Mouse (Mus musculus): ENCODE results near the gene Atp1b2. TPM values are rescaled to one million over a fixed set of nuclear protein-coding genes. Genes with fewer than 3 reads are reported as not detected.

Gene Atp1b2
- polyA plus RNA-seq (2015; fragmentation: Illumina TruSeq; extraction: RNeasy Lipid Tissue Mini Kit (QIAGEN cat#74804); ENCODE audit: insufficient read depth, low replicate concordance): 15.0 TPM

GRCm38 (mm10) chr11:69605726-69606490 lies at the start of gene Atp1b2:
Atp1b2 (minus strand) TSS chr11:69605942.

DNA sequence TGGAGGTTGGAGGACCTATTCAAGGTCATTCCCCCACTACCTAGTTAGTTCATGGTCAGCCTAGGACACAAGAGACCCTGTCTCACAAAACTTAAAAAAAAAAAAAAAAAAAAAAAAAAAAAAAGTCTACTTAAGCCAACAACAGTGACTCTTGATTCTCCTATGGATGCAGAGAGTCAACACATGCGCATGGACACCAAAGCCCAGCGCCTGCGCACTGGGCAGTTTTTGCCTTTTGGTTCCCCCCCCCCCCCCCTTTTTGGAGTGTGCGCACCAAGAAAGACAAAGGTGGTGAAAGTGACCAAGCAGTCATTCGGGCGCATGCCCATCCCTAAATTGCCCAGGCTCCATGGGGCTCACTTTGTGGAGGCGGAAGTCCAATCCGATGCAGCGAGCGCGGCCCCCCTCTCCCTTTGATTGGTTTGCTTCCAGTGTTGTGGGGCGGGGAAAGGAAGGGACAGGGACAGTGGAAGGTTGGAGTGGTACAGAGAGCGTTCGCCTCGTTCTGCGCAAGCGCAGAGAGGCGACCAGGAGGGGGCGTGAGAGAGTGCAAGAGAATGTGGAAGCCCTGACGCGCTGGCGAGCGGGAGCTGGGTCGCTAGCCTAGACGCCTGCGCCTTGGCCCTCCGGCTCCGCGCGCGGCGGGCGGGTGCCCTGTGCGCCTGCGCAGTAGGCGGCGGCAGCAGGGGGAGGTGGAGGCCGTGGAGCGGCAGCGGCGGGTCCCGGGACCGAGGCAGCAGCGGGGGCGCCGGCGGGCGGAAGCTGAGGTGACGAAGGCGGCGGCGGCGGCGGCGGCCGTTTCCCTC lies 26.7 kb upstream of the Atp1b2 start, which contains the start of gene Fxr2:
Gene Fxr2, plus strand, starts transcription at position 707 of the 806 bp plus-strand sequence.

GRCm38 (mm10) chr11:69621571-69622268 lies 16.0 kb upstream of the Atp1b2 start, which contains the start of gene Sat2:
Sat2 (plus strand) TSS chr11:69622024.

DNA sequence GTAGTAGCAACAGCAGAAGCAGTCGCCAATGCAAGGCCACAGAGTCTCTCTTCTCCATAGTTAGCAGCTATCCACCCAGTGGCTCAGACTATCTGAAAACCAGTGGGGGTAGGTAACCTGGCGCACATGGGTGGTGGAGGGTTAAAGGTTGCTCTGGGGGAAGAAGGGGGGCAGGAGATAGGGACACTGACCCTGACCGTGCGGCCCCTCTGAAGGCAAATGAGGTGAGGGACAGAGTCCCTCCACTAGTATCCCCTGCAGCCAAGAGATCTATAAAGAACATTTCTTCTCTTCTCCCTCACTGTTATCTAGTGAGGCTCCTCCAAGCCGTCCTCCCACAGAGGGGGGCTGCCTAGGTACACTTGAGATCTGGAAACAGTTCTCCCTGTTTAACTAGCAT lies 12.1 kb upstream of the Atp1b2 start, which contains the start of gene Shbg:
Gene Shbg, minus strand, starts transcription at position 101 of the 400 bp plus-strand sequence.

DNA sequence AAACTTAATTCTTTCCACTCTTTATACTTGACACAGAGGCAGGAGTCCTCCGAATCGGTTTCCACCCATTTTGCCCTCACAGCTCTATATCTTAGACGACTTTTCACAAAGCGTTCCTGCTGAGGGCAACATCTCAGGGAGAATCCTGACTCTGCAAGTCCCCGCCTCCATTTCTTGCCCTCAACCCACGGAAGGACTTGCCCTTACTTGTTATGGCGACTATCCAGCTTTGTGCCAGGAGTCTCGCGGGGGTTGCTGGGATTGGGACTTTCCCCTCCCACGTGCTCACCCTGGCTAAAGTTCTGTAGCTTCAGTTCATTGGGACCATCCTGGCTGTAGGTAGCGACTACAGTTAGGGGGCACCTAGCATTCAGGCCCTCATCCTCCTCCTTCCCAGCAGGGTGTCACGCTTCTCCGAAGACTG lies 25.6 kb downstream of the Atp1b2 start, which contains the start of the genes Wrap53 and Trp53:
Gene Wrap53, minus strand, starts transcription at position 165 of the 424 bp plus-strand sequence.
Gene Trp53, plus strand, starts transcription at position 269 of the 424 bp plus-strand sequence.

DNA sequence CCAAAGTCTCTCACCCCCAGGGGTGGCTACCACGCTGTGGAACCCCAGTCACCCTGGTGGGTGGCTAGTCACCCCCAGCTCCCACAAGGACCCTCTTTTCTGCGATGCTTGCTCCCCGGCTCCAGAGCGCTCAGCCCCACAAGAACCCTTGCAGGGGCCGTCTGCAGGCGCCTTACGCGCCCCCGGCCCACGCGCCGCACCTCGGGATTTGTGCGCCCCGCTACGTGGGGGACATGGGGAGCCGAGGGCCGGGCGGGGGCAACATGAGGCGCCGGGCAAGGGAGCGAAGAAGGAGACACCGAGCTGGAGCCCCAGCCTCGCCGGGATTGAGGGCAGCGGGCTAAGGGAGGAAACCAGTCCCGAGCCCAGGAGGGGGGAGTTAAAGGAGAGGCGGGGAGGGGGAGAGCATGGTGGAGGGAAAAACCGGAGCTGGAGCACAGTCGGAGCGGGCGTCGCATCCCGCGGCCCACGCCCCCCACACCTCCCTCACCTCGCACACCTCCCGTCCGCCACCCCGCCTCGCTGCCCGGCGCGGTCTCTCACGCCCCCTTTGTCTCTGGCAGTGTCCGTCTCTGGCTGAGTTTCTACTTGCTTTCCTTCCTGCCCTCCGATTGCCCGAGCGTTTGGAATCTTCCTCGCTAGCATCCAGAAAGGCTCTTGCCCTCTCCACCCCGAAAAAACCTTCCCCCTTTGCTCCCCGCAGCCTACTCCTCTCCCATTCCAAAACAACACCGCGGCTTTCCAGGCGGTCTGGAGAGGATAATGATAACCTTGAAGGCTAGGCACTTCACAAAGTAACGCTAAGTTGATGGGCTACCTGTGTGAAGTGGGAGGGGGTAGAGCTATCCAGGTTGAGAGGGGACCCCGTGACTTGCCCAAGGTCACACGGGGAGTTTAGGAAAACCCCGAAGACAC lies 45.6 kb downstream of the Atp1b2 start, which contains the start of gene Efnb3:
Gene Efnb3, minus strand, starts transcription at position 355 of the 915 bp plus-strand sequence.

Other genes starting within 250 kb of the Atp1b2 start
- gene Chd3, start 236.5 kb downstream of the Atp1b2 start, polyA plus RNA-seq (2015; fragmentation: Illumina TruSeq; extraction: RNeasy Lipid Tissue Mini Kit (QIAGEN cat#74804); ENCODE audit: insufficient read depth, low replicate concordance): 161 TPM
- 48.9 TPM for gene Naa38, start 210.5 kb downstream of the Atp1b2 start, polyA plus RNA-seq (2015; fragmentation: Illumina TruSeq; extraction: RNeasy Lipid Tissue Mini Kit (QIAGEN cat#74804); ENCODE audit: insufficient read depth, low replicate concordance)
- 35.9 TPM for gene Cyb5d1, start 210.3 kb downstream of the Atp1b2 start, polyA plus RNA-seq (2015; fragmentation: Illumina TruSeq; extraction: RNeasy Lipid Tissue Mini Kit (QIAGEN cat#74804); ENCODE audit: insufficient read depth, low replicate concordance)
- 2.4 TPM for gene Tmem88, start 207.7 kb downstream of the Atp1b2 start, polyA plus RNA-seq (2015; fragmentation: Illumina TruSeq; extraction: RNeasy Lipid Tissue Mini Kit (QIAGEN cat#74804); ENCODE audit: insufficient read depth, low replicate concordance)
- gene Kdm6b, start 192.3 kb downstream of the Atp1b2 start, polyA plus RNA-seq (2015; fragmentation: Illumina TruSeq; extraction: RNeasy Lipid Tissue Mini Kit (QIAGEN cat#74804); ENCODE audit: insufficient read depth, low replicate concordance): 8.9 TPM
- 0.51 TPM for gene Dnah2, start 56.8 kb downstream of the Atp1b2 start, polyA plus RNA-seq (2015; fragmentation: Illumina TruSeq; extraction: RNeasy Lipid Tissue Mini Kit (QIAGEN cat#74804); ENCODE audit: insufficient read depth, low replicate concordance)
- 0.88 TPM for gene Efnb3, start 45.7 kb downstream of the Atp1b2 start, polyA plus RNA-seq (2015; fragmentation: Illumina TruSeq; extraction: RNeasy Lipid Tissue Mini Kit (QIAGEN cat#74804); ENCODE audit: insufficient read depth, low replicate concordance)
- 7.7 TPM for gene Wrap53, start 25.7 kb downstream of the Atp1b2 start, polyA plus RNA-seq (2015; fragmentation: Illumina TruSeq; extraction: RNeasy Lipid Tissue Mini Kit (QIAGEN cat#74804); ENCODE audit: insufficient read depth, low replicate concordance)
- 99.7 TPM for gene Trp53, start 25.6 kb downstream of the Atp1b2 start, polyA plus RNA-seq (2015; fragmentation: Illumina TruSeq; extraction: RNeasy Lipid Tissue Mini Kit (QIAGEN cat#74804); ENCODE audit: insufficient read depth, low replicate concordance)
- gene Shbg, start 12.0 kb upstream of the Atp1b2 start, polyA plus RNA-seq (2015; fragmentation: Illumina TruSeq; extraction: RNeasy Lipid Tissue Mini Kit (QIAGEN cat#74804); ENCODE audit: insufficient read depth, low replicate concordance): not detected
- 3.1 TPM for gene Sat2, start 16.1 kb upstream of the Atp1b2 start, polyA plus RNA-seq (2015; fragmentation: Illumina TruSeq; extraction: RNeasy Lipid Tissue Mini Kit (QIAGEN cat#74804); ENCODE audit: insufficient read depth, low replicate concordance)
- 49.8 TPM for gene Fxr2, start 27.0 kb upstream of the Atp1b2 start, polyA plus RNA-seq (2015; fragmentation: Illumina TruSeq; extraction: RNeasy Lipid Tissue Mini Kit (QIAGEN cat#74804); ENCODE audit: insufficient read depth, low replicate concordance)
- gene Sox15, start 49.4 kb upstream of the Atp1b2 start, polyA plus RNA-seq (2015; fragmentation: Illumina TruSeq; extraction: RNeasy Lipid Tissue Mini Kit (QIAGEN cat#74804); ENCODE audit: insufficient read depth, low replicate concordance): not detected
- 58.3 TPM for gene Mpdu1, start 56.7 kb upstream of the Atp1b2 start, polyA plus RNA-seq (2015; fragmentation: Illumina TruSeq; extraction: RNeasy Lipid Tissue Mini Kit (QIAGEN cat#74804); ENCODE audit: insufficient read depth, low replicate concordance)
- 75.0 TPM for gene Cd68, start 60.2 kb upstream of the Atp1b2 start, polyA plus RNA-seq (2015; fragmentation: Illumina TruSeq; extraction: RNeasy Lipid Tissue Mini Kit (QIAGEN cat#74804); ENCODE audit: insufficient read depth, low replicate concordance)
- 820 TPM for gene Eif4a1, start 66.5 kb upstream of the Atp1b2 start, polyA plus RNA-seq (2015; fragmentation: Illumina TruSeq; extraction: RNeasy Lipid Tissue Mini Kit (QIAGEN cat#74804); ENCODE audit: insufficient read depth, low replicate concordance)
- gene Senp3, start 76.1 kb upstream of the Atp1b2 start, polyA plus RNA-seq (2015; fragmentation: Illumina TruSeq; extraction: RNeasy Lipid Tissue Mini Kit (QIAGEN cat#74804); ENCODE audit: insufficient read depth, low replicate concordance): 194 TPM
- 17.3 TPM for gene Tnfsf13, start 79.8 kb upstream of the Atp1b2 start, polyA plus RNA-seq (2015; fragmentation: Illumina TruSeq; extraction: RNeasy Lipid Tissue Mini Kit (QIAGEN cat#74804); ENCODE audit: insufficient read depth, low replicate concordance)
- gene Tnfsf12, start 89.9 kb upstream of the Atp1b2 start, polyA plus RNA-seq (2015; fragmentation: Illumina TruSeq; extraction: RNeasy Lipid Tissue Mini Kit (QIAGEN cat#74804); ENCODE audit: insufficient read depth, low replicate concordance): 12.0 TPM
- 7.2 TPM for gene Tnfsfm13, start 90.2 kb upstream of the Atp1b2 start, polyA plus RNA-seq (2015; fragmentation: Illumina TruSeq; extraction: RNeasy Lipid Tissue Mini Kit (QIAGEN cat#74804); ENCODE audit: insufficient read depth, low replicate concordance)
- 121 TPM for gene Polr2a, start 152.7 kb upstream of the Atp1b2 start, polyA plus RNA-seq (2015; fragmentation: Illumina TruSeq; extraction: RNeasy Lipid Tissue Mini Kit (QIAGEN cat#74804); ENCODE audit: insufficient read depth, low replicate concordance)
- not detected for gene Slc35g3, start 156.0 kb upstream of the Atp1b2 start, polyA plus RNA-seq (2015; fragmentation: Illumina TruSeq; extraction: RNeasy Lipid Tissue Mini Kit (QIAGEN cat#74804); ENCODE audit: insufficient read depth, low replicate concordance)
- 27.8 TPM for gene Zbtb4, start 160.0 kb upstream of the Atp1b2 start, polyA plus RNA-seq (2015; fragmentation: Illumina TruSeq; extraction: RNeasy Lipid Tissue Mini Kit (QIAGEN cat#74804); ENCODE audit: insufficient read depth, low replicate concordance)
- gene Chrnb1, start 190.0 kb upstream of the Atp1b2 start, polyA plus RNA-seq (2015; fragmentation: Illumina TruSeq; extraction: RNeasy Lipid Tissue Mini Kit (QIAGEN cat#74804); ENCODE audit: insufficient read depth, low replicate concordance): 10.8 TPM
- gene Fgf11, start 195.9 kb upstream of the Atp1b2 start, polyA plus RNA-seq (2015; fragmentation: Illumina TruSeq; extraction: RNeasy Lipid Tissue Mini Kit (QIAGEN cat#74804); ENCODE audit: insufficient read depth, low replicate concordance): 2.2 TPM
- not detected for gene Tmem102, start 199.7 kb upstream of the Atp1b2 start, polyA plus RNA-seq (2015; fragmentation: Illumina TruSeq; extraction: RNeasy Lipid Tissue Mini Kit (QIAGEN cat#74804); ENCODE audit: insufficient read depth, low replicate concordance)
- gene Gm39566, start 209.4 kb upstream of the Atp1b2 start, polyA plus RNA-seq (2015; fragmentation: Illumina TruSeq; extraction: RNeasy Lipid Tissue Mini Kit (QIAGEN cat#74804); ENCODE audit: insufficient read depth, low replicate concordance): not detected
- gene Spem2, start 212.5 kb upstream of the Atp1b2 start, polyA plus RNA-seq (2015; fragmentation: Illumina TruSeq; extraction: RNeasy Lipid Tissue Mini Kit (QIAGEN cat#74804); ENCODE audit: insufficient read depth, low replicate concordance): not detected
- not detected for gene Spem1, start 216.2 kb upstream of the Atp1b2 start, polyA plus RNA-seq (2015; fragmentation: Illumina TruSeq; extraction: RNeasy Lipid Tissue Mini Kit (QIAGEN cat#74804); ENCODE audit: insufficient read depth, low replicate concordance)
- gene Nlgn2, start 231.8 kb upstream of the Atp1b2 start, polyA plus RNA-seq (2015; fragmentation: Illumina TruSeq; extraction: RNeasy Lipid Tissue Mini Kit (QIAGEN cat#74804); ENCODE audit: insufficient read depth, low replicate concordance): 4.4 TPM
- gene Tmem256, start 232.6 kb upstream of the Atp1b2 start, polyA plus RNA-seq (2015; fragmentation: Illumina TruSeq; extraction: RNeasy Lipid Tissue Mini Kit (QIAGEN cat#74804); ENCODE audit: insufficient read depth, low replicate concordance): 87.3 TPM
- gene Plscr3, start 240.4 kb upstream of the Atp1b2 start, polyA plus RNA-seq (2015; fragmentation: Illumina TruSeq; extraction: RNeasy Lipid Tissue Mini Kit (QIAGEN cat#74804); ENCODE audit: insufficient read depth, low replicate concordance): 11.9 TPM